Mouse (Mus musculus) inflammation-experienced regulatory T-cells, adult 6 months (primary cell): Measurements from ENCODE around the gene Mpp3. TPM values are rescaled to one million over a fixed set of nuclear protein-coding genes. Genes with fewer than 3 reads are reported as not detected.
"Not testable (repeated sequence)": the region's sequence is repeated elsewhere in the genome, so short reads cannot be mapped to it uniquely, and the experiment has no call there.

Source experiments
- ATAC-seq: one replicate; pipeline ENCODE4 v1.8.0; 2017
- polyA plus RNA-seq, 3 experiments: library from polyadenylated mRNA; unstranded; fragments of 100-300 nt; shearing (Covaris generic); gene quantifications; one replicate each; pipeline ENCODE4 v1.2.1; 2017

Mpp3 gene
- polyA plus RNA-seq, 3 experiments from 2014 or later, result 0.25 TPM; not detected in 2

DNA sequence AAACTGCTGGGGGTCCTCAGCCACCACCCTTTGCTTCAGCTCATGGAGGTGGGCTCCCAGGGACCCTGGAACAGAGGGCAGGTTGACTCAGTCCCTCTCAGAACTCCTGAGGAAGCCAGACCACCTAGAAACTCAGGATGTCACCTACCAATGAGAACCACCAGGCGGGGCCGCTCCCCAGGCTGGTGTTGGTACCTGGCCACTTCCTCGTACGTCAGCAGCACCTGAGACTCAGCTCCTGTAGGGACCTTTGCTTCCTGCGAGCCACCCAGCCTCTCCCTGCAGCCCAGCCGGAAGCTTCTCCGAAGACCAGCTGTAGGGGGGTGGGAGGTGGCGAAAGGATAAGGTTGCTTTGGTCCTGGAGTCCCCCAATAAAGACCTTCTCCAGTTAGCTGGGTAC, 19.9 kb downstream of the Mpp3 start:
- no peak for ATAC-seq

DNA sequence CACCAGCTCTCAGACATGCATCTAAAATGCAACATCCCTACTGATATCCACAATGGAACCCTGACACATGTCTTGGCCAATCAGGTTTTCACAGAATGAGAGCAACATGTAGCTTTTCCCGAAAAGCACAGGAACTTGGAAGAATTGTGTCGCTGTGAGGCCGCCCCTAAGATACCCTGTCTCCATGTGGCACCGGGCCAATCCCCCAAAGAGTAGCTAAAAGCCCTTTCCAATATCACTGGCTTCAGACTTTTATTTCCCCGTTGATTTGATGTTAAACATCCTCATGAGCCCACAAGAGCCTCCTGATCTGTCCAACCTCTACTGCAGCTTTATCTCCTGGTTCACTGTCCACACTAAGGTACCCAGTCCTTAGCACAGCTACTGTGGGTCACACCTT, 21.6 kb downstream of the Mpp3 start:
- ATAC-seq, result no peak

DNA sequence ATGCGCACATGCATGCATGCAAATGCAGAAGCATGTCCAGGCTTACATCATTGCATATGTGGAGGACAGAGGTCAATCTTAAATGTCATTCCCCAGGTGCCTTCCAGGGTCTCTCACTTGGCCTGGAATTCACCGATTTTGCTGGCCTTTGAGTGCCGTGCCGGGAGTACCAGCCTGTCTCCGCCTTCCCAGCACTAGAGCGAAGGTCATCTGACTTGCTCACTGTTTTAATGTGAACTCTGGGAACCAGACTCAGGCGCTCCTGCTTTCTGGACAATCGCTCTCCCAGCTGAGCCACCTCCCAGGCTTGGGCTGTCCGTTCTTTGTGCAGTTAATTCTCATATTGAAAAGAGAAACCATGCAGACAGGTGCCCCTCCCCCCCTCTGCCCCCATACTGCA, 22.0 kb downstream of the Mpp3 start:
- ATAC-seq, result no peak

DNA sequence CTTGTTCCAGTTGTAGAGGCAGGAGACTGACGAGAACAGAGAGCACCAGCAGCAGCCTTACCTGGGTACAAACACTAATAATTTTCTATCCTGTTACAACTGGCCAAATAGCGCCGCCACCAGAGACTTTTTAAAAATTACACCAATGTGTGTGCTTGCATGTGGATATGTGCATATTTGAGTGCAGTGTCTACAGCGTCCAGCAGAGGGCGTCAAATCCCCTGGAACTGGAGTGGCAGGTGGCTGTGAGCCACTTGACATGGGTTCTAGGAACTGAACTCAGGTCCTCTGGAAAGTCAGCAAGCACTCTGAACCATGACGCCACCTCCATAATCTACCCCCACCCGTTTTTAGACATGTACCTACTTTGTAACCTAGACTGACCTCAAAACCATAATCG, 24.0 kb downstream of the Mpp3 start:
- ATAC-seq, result no peak

DNA sequence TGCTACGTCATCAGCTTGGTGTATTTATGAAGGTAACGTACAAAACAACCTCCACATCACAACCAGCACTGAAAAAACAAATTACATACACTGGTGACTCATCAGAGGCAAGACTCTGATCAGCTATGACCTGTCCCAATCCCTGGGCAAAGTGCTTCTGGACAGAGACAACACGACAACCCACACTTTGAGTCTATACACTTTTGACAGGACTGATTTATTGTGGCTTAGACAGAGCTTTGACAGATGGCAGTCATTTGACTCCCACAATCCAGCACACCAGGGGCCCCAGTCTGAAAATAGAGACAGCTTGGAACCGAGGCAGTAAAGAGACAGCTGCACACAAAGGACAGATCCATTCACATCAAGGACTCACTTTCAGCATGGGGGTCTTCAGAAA, 28.8 kb downstream of the Mpp3 start:
- no peak for ATAC-seq

DNA sequence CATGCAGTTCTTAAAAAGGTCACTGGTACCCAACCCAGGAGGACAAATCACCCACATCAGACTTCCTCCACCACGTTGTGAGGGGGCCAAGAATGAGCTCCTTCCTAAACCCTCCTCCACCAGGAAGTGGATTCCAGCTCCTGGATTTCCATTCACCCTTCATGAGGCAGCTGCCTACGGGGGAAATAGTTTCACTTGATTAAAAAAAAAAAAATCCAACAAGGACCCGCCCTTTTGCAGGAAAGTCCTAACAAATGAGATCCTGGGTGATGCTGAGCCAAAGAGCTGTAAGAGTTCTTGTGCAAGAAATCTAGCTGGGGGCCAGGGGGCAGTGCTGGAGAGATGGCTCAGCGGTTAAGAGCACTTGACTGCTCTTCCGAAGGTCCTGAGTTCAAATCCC, 30.0 kb downstream of the Mpp3 start:
- no peak for ATAC-seq

DNA sequence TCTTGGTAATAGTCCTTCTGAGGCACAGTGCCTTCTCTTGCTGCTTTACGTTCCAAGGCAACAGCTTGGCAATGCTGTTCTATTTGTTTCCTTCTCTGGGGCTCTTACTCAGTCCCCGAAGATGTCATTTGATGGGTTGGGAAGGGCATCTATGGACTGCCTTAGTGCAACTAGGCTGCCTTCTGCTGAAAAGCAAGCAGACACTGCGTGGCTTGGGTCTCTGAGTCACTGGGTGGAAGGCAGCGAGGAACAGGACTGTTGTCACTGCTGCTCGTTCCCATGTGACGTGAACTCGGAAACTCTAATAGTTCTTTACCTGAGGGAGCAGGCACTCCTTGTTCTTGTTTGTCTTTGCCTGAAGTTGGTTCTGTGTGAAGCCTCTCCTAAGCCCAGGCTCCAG, 32.3 kb downstream of the Mpp3 start:
- no peak for ATAC-seq

DNA sequence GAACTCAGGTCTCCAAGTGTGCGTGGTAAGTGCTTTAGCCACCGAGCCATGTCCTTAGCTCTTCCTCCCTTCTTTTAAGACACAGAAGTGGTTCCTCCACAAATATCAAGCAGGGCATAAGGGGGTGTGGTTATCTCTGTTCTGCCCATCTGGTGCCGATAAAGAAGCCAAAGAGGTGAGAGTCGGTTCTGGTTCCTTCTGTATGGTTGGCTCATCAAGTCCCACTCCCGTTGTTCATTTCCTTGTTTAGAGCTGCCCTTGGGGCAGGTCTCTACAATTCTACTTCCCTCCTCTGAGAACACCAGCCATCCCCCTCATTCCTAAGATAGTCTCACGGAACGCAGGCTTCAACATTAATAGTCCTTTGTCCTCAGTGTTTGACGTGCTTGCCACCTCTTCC, 34.2 kb downstream of the Mpp3 start:
- no peak for ATAC-seq

DNA sequence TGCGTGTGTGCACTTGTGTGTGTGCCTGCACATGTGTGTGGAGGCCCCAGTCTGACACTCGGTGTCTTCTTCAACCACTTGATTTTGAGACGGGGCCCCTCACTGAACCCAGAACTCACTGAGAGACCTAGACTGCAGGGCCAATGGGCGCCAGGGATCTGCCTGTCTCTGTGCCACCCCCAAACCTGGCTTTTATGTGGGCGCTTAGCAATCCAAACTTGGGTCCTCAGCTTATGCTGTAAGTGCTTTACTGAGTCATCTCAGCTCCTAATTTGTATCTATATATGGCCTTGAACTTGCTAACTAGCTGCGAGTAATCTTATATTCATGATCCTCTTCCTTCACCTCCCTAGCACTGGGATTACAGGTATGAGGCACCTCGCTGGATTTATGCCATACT, 35.9 kb downstream of the Mpp3 start:
- no peak for ATAC-seq

DNA sequence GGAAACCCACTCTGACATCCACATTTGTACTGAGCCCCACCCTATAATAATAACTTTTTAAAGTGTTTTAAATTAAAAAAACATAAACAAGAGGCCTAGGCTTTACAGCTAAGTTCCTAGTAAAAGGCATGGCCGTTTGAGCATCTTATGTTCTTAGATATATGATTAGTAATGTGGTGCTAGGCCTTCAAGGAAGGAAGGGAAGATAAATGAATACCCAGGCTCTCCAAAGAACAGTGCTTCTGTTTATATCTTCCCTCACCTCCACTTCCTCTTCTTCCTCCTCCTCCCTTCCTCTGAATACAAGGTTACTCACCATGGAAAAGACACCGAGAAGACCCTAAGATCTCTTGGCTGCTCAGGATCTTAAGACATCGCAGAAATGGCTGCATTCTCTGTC, 36.4 kb downstream of the Mpp3 start:
- no peak for ATAC-seq

DNA sequence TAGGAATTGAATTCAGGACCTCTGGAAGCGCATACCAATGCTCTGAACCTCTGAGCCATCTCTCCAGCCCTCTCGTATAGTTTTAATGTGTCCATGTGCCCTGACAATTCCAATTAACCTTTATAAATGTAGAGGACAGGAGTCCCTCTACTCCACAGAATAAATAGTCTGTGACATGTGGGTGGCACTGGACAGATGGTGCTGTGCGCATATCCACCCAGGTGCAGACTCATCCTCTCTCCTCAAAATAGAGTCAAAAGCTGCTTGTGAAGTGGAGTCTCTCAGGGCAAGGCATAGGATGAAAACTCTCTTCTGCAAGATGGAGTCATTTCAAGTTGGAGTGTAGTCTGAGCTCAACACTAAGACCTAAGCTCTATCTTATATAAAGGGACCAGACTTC, 38.0 kb downstream of the Mpp3 start:
- ATAC-seq, result no peak

DNA sequence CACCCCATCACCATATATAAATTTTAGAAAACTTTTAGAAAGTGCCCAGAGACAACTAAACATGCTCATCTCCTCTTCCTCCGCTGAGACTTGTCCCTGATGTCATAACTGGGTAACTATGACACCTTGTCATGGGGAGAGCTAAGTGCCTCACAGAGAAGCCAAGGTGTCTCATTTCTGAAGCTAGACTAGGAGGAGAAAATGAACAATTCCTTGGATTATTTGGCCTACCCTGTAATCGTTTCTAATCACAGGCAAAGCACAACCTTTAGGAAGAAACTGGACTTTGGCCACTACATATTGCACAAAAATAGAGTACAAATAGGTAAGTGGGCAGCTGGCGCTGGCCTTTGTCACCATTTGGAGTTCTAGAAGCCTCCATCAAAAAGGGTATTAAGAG, 41.3 kb downstream of the Mpp3 start, which contains the start of gene Dusp3:
Gene Dusp3, minus strand, starts transcription at position 101 of the 400 bp plus-strand sequence.
- ATAC-seq, result no peak

DNA sequence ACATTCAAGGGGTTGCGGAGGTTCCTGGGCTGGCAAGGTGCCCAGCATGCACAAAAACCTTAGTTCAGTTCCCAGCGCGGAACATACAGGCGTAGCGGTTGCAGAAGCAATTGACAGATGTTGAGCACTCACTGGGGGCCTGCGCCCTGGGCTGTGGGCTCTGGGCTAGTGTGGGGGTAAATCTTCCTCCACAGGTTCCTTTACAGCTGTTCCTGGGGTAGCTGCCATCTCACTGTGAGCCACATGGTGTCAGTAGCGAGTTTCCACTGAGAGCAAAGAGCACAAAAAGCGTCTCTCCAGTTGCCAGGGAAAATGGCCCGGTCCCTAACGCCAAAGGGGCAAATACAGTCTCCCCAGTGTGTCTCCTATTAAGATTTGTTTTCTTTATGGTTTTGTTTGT, 42.3 kb downstream of the Mpp3 start:
- ATAC-seq, result no peak

DNA sequence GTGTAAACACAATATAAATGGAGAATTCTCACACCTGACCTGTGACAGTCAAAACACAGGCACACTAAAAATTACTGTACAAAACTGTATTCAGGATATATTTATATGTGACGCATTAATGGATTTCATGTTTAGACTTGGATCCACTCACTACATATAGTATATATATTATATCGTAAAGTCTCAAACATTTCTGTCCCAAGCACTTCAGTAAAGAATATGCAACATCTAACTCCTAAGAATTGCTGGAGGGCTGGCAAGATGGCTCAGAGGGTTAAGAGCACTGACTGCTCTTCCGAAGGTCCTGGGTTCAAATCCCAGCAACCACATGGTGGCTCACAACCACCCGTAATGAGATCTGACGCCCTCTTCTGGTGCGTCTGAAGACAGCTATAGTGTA, 42.8 kb downstream of the Mpp3 start:
- ATAC-seq, result not testable (repeated sequence)

DNA sequence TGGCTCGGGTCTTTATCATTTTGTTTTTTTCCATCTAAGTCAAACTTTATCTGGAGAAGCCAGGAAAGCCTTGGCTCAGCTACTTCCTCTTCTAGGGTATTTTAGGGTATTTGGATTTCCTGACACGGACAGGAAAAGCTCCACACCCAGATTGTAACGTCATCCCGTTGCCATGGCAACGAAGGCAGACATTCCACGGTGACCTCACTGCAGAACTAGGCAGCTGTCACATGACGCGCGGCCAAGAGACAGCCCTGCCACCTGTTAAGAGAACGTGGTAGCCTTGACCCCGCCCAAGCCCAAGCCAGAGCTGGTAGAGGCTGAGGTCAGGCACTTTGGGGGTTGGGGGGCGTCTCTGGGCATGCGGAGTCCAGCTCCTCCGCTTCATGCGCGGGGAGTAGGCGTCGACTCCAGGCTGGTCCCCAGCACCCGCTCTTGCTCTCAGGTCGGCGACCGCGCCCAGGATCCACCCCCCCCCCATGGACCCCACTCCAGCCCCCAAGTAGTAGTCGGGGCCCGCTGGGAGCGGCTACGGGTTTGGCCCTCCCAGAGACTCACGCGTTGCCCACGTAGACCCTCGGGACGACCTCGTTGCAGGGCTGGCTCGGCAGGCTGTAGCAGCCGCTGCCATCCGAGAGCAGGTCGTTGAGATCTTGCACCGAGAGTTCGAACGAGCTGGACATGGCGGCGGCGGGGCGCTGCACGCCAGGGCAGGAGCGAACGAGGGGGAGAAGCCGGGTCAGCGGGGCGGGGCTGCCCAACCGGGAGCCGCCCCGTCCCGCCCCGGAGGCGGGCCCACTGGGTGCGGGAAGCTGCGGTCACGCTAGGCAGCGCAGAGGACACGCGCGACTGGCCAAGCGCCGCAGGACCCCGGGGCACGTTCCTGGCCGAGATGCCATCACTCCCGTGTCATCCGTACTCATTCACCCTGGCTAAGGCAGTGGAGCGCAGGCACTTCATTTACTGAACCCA, 43.9 kb downstream of the Mpp3 start, which contains the start of gene Cfap97d1:
Gene Cfap97d1, plus strand, starts transcription at position 226 of the 972 bp plus-strand sequence.
- ATAC-seq, result no peak

DNA sequence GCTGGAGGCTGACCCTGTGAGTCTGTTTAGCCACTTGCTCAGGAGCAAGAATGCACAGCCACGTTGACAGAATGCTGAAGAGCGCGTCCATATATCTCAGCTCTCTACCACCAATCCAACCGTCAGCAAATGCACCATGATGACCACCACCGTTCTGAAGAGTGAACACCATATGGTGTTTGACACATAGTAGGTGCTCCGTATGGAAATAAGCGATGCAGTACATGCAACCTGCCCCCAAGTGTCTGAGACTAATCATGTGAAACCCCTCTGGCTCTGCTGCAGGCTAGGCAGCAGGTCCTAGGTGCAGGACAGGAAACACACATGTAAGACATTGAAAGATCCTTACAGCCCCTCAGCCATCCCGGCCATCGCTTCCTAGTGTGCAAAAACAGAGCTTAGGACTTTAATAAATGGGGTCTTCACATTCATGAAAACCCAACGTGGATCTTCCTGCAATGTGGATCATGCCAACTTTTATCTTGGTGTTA, 44.8 kb downstream of the Mpp3 start:
- no peak for ATAC-seq

DNA sequence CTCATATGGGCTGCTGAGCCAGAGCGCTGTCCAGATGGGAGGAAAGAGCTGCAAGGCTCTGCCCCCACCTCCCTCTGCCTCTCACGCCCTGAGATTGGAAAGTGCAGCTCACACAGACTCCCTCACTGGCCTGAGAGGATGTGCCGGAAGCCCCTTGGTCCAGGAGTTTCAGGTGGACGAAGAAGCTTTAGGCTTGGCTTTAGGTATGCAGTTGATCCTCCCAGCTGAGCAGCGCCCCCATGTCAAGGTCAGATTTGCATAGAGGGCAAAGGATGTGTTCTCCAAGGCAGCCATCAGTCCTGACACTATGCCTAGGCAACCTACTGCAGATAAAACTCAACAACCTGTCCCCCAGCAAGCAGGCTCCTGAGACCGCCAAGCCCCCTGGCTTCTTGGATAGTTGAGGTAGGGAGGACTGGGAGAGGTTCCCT, 45.3 kb downstream of the Mpp3 start:
- ATAC-seq, result no peak

DNA sequence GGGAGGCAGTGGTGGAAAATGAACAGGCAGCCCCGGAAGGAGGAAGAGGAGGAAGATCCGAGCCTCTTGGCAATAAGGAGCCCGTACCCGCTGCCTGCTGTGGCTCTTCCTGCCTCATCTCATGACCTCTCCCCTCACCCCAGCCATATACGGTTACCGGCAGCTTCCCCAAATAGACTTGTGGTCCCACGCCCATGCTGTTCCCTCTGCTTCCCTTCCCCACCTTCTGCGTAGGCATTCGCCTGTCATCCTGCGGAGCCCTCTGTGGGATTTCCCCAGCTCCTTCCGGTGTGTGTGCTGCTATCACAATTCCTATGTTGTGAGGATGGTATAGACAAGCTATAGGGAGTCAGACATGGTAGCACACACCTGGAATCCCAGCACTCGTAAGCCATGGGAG, 46.4 kb downstream of the Mpp3 start:
- no peak for ATAC-seq

DNA sequence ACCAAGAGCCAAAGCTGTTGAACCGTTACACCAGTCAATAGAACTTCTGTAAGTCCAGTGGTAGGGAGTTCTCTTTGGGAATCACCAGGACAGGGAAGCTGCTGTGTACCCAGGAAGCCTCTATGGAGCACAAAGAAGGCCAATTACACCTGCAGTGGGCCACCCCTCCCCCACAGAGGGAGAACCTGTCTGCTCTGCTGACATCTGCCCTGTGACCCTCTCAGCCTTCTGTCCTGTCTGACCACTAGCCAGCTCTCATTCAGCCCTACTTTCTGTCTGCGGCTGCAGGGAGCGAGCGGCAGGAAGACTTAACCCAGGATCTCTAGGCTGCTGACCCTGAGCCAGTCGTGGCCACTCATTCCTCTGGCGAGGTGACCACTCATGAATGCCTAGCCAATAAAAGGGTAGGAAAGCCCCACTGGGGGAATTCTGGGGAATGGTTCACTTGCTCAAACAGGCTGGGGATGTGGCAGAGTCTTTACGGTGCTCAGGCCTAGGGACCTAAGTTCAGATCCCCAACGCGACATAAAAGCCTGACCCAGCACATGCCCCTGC, 47.6 kb downstream of the Mpp3 start:
- no peak for ATAC-seq

DNA sequence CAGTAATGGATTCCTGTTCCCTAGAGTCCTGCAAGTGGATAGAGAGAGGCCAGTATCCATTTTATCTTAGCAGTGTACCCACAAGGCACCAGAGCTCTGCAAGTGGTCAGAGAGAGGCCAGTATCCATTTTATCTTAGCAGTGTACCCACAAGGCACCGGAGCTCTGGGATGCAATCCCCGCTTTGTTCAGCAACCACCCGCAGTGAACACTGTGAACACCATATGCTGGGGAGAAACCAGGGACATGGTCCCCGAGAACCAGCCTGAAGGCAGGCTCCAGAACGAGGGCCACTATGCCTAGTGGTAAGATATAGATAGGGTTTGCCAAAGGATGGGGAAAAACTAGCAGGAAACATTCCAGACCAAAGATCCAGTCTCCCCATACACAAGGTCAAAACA, 49.1 kb downstream of the Mpp3 start:
- no peak for ATAC-seq

DNA sequence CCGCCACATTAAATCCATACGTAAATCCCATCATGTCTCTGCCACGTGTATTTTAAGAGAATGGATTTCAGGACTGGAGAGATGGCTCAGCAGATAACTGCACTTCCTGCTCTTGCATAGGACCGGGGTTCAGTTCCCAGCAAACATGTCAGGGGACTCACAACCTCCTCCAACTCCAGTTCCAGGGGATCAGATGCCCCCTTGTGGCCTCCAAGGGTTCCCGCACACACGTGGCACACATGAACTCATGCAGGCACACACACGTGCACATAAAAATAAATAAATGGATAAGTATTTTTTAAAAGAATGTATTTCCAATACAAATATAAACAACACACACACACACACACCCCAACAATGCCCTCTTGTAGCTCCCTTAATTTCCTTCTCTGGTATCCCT, 51.3 kb downstream of the Mpp3 start:
- ATAC-seq, result no peak

DNA sequence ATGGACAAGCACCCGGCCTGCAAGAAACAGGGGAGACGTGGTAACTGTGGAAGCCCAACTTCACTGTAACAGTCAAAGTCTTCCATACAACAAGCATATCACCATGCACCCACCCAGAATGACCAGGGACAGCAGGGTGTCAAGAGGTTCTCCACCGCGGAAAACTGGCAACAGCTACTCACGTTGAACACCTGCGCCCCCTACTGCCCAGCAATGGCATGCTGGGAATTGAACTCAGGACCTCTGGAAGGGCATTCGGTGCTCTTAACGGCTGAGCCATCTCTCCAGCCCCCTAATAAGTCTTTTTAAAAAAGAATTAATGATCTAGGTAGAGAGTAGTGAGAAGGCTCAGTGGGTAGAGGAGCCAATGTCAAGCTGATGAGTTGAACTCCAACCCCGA, 53.3 kb downstream of the Mpp3 start:
- ATAC-seq, result no peak

DNA sequence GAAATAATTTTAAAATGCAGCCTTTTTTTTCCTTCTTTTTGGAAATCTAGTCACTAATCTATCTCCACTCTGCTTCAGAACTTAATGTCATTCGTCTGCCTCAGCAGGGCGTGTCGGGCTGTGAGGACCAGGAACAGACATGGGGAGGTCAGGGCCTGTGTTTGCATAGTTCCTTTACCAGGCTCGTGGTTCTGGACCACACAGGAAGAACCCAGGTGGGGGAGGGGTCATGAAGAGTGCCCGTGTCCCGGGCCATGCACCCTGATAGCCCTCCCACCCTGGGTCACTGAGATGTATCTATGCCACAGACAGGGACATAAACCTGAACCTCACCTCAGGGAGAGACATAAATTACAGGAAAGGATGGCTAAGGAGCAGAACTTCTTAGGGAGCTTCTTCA, 54.1 kb downstream of the Mpp3 start:
- ATAC-seq, result no peak

DNA sequence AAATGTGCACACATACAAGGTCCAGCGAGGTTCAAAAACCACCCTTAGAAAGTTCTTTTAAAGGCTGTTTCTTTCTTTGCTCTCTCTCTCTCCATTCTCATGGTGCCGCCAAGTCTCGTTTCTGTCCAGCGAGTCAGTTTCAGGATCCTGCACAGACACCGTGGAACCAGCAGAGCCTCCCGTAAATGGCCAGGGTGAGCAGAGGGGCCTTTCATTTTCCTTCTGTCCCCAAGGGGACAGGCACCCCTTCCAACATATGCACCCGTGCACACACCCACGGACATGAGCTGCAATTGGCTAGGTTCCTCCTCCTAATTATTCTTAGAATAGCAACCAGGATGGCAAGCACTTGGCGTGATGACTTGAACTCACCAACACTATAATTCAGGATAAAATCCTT, 54.8 kb downstream of the Mpp3 start:
- no peak for ATAC-seq
